Mouse (Mus musculus) NIH3T3 (cell line): ENCODE measurements around the gene Ice1.

Experiments
- DNase-seq: peaks from one replicate; pipeline ENCODE4 v3.0.0-alpha.2; 2012; ENCODE audit warnings: low read depth

The Ice1 gene

GRCm38 (mm10) chr13:70567889-70568288 lies 69.5 kb downstream of the Ice1 start:
- no peak for DNase-seq

- no peak for DNase-seq
These were observed 84.0 kb downstream of the Ice1 start for GRCm38 (mm10) chr13:70553456-70553855.

DNA sequence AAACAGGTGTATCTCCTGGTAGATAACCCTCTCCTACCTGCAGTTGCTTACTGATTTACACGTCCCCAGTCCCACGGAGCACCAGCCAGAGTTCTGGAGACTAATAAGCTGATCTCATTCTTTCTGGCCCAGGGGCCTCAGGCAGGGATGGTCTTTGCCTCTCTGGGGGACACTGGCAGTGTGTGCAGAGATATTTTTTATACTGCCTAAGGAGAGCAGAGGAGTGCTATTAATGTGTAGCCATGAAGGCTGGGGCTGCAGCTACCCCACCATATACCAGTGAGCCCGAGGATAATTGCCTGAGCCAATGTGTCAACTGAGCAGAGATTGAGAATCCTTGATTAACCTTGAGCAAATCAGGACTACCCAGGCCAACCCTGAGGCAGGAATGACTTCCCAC lies 90.0 kb downstream of the Ice1 start:
- no peak for DNase-seq

- peak; percentile 64 for DNase-seq
These were observed 92.2 kb downstream of the Ice1 start for GRCm38 (mm10) chr13:70545261-70545660.

DNA sequence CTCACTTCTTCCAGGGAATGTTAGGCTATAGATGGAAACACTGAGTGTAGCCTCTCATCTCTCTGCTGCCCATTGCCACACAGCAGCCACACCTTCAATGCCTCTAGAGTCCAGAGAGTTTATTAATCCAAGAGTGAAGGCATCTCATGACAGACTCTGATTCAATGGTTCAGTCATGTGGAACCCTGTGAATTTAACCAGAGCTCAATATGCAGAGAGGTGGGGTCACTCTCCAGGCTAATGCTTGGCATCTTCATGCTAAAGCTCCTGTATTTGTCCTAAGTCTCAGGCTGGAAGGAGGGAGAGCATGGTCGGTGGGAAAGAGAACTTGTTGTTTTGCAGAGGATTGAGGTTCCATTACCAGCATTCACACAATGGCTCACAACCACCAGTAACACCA lies 97.6 kb downstream of the Ice1 start:
- DNase-seq = no peak

GRCm38 (mm10) chr13:70533412-70533811 lies 104.0 kb downstream of the Ice1 start:
- DNase-seq = no peak

DNA sequence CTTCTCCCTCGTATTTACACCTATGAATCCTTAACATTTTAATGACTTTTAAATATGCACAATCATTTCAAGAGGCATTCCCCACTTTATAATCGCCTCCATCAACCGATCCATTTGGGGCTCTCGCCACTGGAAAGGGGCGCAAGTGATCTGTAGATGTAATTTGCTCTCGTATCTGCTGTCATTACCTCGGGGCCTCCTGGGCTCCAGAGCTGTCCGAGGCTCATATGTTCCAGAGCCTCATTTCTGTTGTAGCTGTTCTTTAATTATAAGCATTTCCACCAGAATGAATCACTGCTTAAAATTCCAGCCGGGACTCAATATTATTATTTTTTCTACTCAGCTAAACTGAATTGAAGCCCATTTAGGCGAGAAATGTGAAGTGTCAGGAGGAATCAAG lies 104.7 kb downstream of the Ice1 start:
- no peak for DNase-seq

DNA sequence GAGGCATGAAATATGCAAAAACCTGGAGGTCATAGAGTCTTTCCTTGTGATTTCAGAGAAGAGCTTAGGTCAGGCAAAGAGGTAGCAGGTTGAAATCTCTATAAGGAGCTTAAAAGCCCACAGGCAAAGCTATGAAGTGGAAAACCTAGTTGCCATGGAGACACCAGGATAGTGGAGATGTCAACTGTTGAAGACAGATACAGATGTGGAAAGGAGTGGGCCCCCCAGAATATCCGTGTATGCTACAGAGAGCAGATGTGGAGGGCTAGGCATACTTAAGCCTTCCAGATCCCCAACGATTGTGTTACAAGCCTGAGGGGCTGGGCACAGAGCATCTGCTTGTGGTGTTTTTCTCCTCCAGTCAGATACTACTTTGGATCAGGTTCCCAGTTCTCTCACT lies 119.8 kb downstream of the Ice1 start:
- DNase-seq = no peak

GRCm38 (mm10) chr13:70515004-70515403 lies 122.4 kb downstream of the Ice1 start:
- no peak for DNase-seq

GRCm38 (mm10) chr13:70510199-70510598 lies 127.2 kb downstream of the Ice1 start:
- no peak for DNase-seq

DNA sequence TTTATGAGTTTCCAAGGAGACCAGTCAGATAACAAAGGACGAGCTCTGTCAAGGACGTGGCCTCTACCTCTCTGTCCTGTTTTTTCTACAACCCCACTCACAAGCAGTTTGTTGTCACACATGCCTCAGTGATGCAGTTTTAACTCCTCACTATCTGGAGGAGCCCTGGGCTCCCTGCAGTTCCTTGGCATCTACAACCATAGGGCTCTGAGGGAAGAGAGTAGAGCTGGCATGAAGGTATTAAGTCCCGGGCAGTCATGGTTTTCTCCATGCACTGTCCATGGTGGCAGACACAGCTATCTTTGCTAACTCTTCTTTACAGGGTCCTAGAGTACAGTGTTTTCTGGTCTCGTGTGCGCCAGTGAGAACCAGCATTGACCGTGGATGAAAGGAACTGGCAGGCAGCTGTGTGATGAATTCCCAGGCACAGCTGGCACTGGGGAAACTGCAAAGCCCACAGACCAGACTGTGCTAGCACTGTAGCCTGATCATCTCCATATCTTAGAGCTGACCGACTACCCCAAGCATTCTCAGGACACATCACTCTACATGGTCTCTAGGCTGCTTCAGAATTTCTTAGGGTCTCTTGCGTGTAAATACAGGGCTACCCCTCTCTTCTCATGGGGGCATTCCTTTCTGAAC lies 127.9 kb downstream of the Ice1 start:
- DNase-seq = no peak

- DNase-seq = peak; percentile 6
These were observed 128.6 kb downstream of the Ice1 start for GRCm38 (mm10) chr13:70508708-70509374.
